Mouse (Mus musculus): ENCODE results near the gene Ttll5. TPM values are rescaled to one million over a fixed set of nuclear protein-coding genes. Genes with fewer than 3 reads are reported as not detected.

Ttll5 gene
- total and polyA plus RNA-seq, 2 experiments from 2014 or later = 10.4 to 15.9 TPM

DNA sequence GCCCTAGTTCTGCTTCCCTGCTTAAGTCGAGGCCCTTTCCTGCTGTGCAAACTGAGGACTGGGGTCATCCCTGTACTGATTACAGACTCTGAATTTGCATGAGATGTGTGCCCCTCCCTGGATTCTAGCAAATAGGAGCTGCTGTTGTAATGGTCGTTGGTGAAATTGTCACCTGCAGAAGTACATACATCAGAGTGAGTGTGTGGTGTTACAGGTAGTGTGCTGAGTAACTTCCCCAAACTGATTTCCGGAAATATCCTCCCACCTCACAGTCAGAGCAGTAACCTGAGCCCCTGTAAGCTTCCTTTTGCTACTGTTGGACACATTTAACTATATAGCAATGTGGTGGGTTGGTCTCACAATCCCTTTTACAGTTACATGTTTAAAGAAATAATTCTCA is 131.2 kb downstream of the Ttll5 start:
- H3K36me3 ChIP-seq (ENCODE audit: insufficient read depth, low read length) = peaks cover 7% of the 10 kb centered on the region; the same call in 1 of the 2 replicates
- 73% methylated on average over 3 of the region's 3 CpGs for WGBS
- DNase-seq (ENCODE audit: low spot score) (no peak), ATAC-seq (ENCODE audit: low FRiP score) (no peak)
- H3K4me1 ChIP-seq (ENCODE audit: insufficient read depth, low read length) = no peaks in the 10 kb centered on the region
- H3K4me2 ChIP-seq (ENCODE audit: low read depth, low read length, poor library complexity, severe bottlenecking) = no peak overlapping the region
- no peaks in the 10 kb centered on the region for H3K27me3 ChIP-seq (ENCODE audit: insufficient read depth, low read length)
- no peak overlapping the region for H3K9ac ChIP-seq (replicated peaks; ENCODE audit: low read length, poor library complexity, severe bottlenecking)
- TF ChIP-seq CTCF (IDR thresholded peaks at IDR 0.05) = no peak
- no peak overlapping the region for H3K4me3 ChIP-seq (ENCODE audit: low read depth, low read length)
- no peaks in the 10 kb centered on the region for H3K9me3 ChIP-seq (ENCODE audit: low read length)
- no peak overlapping the region for H3K27ac ChIP-seq (ENCODE audit: low read depth, low read length)

DNA sequence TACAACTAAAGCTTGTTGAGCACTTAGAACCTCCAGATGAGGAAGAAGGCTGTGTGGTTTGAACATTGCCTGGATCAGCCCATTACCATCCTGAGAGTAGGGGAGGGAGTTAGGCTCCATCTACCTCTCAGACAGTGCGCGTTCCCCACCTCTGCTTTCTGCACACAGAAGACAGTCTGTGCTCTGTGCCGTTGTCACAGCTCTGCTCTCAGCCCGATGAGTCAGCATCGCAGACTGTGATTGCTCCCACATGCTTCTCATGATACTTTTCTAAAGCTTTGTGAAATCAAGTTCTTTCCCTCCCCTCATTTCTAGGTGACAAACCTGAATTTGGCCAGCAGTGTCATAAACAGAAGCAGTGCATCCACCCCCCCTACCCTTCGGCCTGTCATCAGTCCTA is 131.8 kb downstream of the Ttll5 start:
- no peak for TF ChIP-seq CTCF (IDR thresholded peaks at IDR 0.05)
- WGBS = 90% methylated on average over 6 of the region's 6 CpGs
- Histone ChIP-seq H3K9me3 (ENCODE audit: low read length) (no peaks in the 10 kb centered on the region), H3K36me3 (ENCODE audit: insufficient read depth, low read length) (peaks cover 7% of the 10 kb centered on the region; the same call in 1 of the 2 replicates), H3K4me2 (ENCODE audit: low read depth, low read length, poor library complexity, severe bottlenecking) (no peak overlapping the region), H3K27ac (ENCODE audit: low read depth, low read length) (no peak overlapping the region), H3K4me1 (ENCODE audit: insufficient read depth, low read length) (no peaks in the 10 kb centered on the region), H3K4me3 (ENCODE audit: low read depth, low read length) (no peak overlapping the region), H3K9ac (replicated peaks; ENCODE audit: low read length, poor library complexity, severe bottlenecking) (no peak overlapping the region), H3K27me3 (ENCODE audit: insufficient read depth, low read length) (no peaks in the 10 kb centered on the region)
- ATAC-seq (ENCODE audit: low FRiP score) (no peak), DNase-seq (ENCODE audit: low spot score) (no peak)

DNA sequence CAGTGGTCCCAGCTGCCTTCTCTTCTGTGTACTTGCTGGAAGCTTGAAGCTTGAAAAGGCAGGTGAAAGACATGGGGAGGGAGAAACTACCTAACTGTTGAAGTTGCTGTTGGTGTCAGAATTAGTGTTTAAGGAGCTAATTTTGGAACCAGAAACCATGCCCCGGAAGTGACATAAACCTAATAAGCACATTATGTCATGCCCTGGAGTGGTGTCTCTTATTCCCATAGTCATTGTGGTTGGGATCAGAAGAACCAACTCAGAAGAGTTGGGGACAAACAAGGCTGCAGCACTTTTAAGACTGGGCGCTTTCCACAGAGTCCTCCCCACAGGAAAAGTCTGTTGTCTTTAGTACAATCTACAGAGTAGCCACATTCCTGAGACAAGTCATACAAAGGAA is 134.0 kb downstream of the Ttll5 start:
- no peak overlapping the region for H3K4me3 ChIP-seq (ENCODE audit: low read depth, low read length)
- no peak overlapping the region for H3K9ac ChIP-seq (replicated peaks; ENCODE audit: low read length, poor library complexity, severe bottlenecking)
- no peak for TF ChIP-seq CTCF (IDR thresholded peaks at IDR 0.05)
- ATAC-seq (ENCODE audit: low FRiP score) = no peak
- no peaks in the 10 kb centered on the region for H3K27me3 ChIP-seq (ENCODE audit: insufficient read depth, low read length)
- H3K27ac ChIP-seq (ENCODE audit: low read depth, low read length) = no peak overlapping the region
- DNase-seq (ENCODE audit: low spot score) = no peak
- no peaks in the 10 kb centered on the region for H3K9me3 ChIP-seq (ENCODE audit: low read length)
- peaks cover 7% of the 10 kb centered on the region; the same call in 1 of the 2 replicates for H3K36me3 ChIP-seq (ENCODE audit: insufficient read depth, low read length)
- H3K4me2 ChIP-seq (ENCODE audit: low read depth, low read length, poor library complexity, severe bottlenecking) = no peak overlapping the region
- WGBS = 93% methylated on average over 2 of the region's 2 CpGs
- H3K4me1 ChIP-seq (ENCODE audit: insufficient read depth, low read length) = 0 out of 2 replicates have a peak, but pooled peaks cover 4% of the 10 kb centered on the region

DNA sequence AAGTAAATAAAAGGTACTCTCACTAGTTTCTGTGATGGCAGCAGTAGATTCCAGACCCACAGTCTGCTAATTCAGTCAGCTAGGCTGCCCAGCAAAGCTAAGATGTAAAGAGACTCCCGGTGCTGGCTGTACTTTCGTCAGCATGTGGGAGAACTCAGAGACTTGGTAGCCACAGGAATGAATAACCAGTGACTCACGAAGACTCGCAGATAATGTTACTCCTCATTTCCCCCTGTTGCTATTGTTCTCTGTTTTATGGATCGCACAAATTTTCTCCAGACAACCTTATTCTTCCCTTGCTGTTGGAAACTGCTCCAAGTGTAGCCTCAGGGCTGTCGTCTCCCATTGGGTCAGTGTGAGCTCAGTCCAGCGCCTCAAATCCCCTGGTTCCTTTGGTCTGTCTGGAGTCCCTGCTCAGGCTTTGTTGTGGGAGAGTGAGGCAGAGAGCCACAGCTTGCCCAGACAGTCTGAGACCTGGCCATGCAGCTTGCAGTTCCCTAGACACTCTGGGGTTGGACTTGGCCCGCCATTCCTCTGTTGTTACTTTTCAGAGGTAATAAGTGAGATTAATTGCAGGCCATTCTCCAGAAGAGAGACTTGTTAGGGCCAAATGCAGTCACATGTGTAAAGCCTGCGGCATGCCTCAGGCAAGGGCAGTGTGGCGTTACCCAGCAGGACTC is 135.5 kb downstream of the Ttll5 start:
- 0 out of 2 replicates have a peak, but pooled peaks cover 4% of the 10 kb centered on the region for H3K4me1 ChIP-seq (ENCODE audit: insufficient read depth, low read length)
- no peaks in the 10 kb centered on the region for H3K9me3 ChIP-seq (ENCODE audit: low read length)
- no peaks in the 10 kb centered on the region for H3K27me3 ChIP-seq (ENCODE audit: insufficient read depth, low read length)
- no peak for ATAC-seq (ENCODE audit: low FRiP score)
- TF ChIP-seq CTCF (IDR thresholded peaks at IDR 0.05) = no peak
- H3K4me3 ChIP-seq (ENCODE audit: low read depth, low read length) = no peak overlapping the region
- no peak for DNase-seq (ENCODE audit: low spot score)
- H3K27ac ChIP-seq (ENCODE audit: low read depth, low read length) = no peak overlapping the region
- H3K9ac ChIP-seq (replicated peaks; ENCODE audit: low read length, poor library complexity, severe bottlenecking) = no peak overlapping the region
- H3K36me3 ChIP-seq (ENCODE audit: insufficient read depth, low read length) = peaks cover 7% of the 10 kb centered on the region; the same call in 1 of the 2 replicates
- WGBS = 72% methylated on average over 10 of the region's 10 CpGs
- H3K4me2 ChIP-seq (ENCODE audit: low read depth, low read length, poor library complexity, severe bottlenecking) = no peak overlapping the region

DNA sequence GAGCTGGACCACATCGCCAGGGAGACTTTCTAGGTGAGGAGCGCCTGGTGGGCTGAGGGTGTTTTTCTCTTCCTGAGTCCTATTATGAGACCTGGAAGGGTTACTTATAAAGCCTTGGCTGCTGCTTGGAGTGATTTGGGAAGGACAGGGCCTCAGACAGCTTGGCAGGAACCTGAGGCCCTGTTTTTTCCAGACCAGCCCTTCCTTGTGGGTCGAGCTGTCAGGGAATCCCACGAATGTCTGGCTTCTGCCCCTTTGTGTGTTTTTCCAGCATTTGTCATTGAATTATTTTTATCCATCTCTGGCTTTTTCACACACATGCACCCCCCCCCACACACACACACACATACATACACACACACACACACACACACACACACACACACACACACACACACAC is 136.2 kb downstream of the Ttll5 start:
- Histone ChIP-seq H3K4me1 (ENCODE audit: insufficient read depth, low read length) (0 out of 2 replicates have a peak, but pooled peaks cover 4% of the 10 kb centered on the region), H3K36me3 (ENCODE audit: insufficient read depth, low read length) (peaks cover 7% of the 10 kb centered on the region; the same call in 1 of the 2 replicates), H3K4me3 (ENCODE audit: low read depth, low read length) (no peak overlapping the region), H3K27me3 (ENCODE audit: insufficient read depth, low read length) (no peaks in the 10 kb centered on the region), H3K4me2 (ENCODE audit: low read depth, low read length, poor library complexity, severe bottlenecking) (no peak overlapping the region), H3K9me3 (ENCODE audit: low read length) (no peaks in the 10 kb centered on the region), H3K9ac (replicated peaks; ENCODE audit: low read length, poor library complexity, severe bottlenecking) (no peak overlapping the region), H3K27ac (ENCODE audit: low read depth, low read length) (no peak overlapping the region)
- no peak for DNase-seq (ENCODE audit: low spot score)
- WGBS = 83% methylated on average over 4 of the region's 4 CpGs
- TF ChIP-seq CTCF (IDR thresholded peaks at IDR 0.05) = no peak
- no peak for ATAC-seq (ENCODE audit: low FRiP score)

DNA sequence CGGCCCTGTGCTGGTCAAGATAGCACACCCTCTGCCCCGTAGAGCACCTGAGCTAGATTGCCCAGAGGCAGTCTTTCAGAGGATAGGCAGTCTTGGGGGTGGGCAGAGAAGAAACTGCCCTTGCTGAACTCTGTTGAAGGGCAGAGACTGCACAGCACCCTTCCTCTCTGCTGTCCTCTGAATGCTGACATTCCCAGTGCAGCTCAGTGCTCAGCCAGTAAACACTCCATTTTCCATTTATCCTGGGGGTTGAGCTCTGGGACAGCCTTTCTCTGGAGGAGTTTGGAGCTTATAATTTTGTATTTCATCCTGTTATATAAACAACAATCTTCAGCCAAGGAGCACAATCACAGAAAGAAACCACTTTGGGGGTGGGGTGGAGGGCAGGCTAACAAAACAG is 138.7 kb downstream of the Ttll5 start:
- 82% methylated on average over 2 of the region's 2 CpGs for WGBS
- no peak for DNase-seq (ENCODE audit: low spot score)

More for the DNA sequence above, 138.7 kb downstream of the Ttll5 start:
- no peak overlapping the region for H3K27ac ChIP-seq (ENCODE audit: low read depth, low read length)
- TF ChIP-seq CTCF (IDR thresholded peaks at IDR 0.05) = no peak
- no peak overlapping the region for H3K9ac ChIP-seq (replicated peaks; ENCODE audit: low read length, poor library complexity, severe bottlenecking)
- H3K36me3 ChIP-seq (ENCODE audit: insufficient read depth, low read length) = no peaks in the 10 kb centered on the region
- H3K9me3 ChIP-seq (ENCODE audit: low read length) = no peaks in the 10 kb centered on the region
- no peak overlapping the region for H3K4me2 ChIP-seq (ENCODE audit: low read depth, low read length, poor library complexity, severe bottlenecking)
- no peak for ATAC-seq (ENCODE audit: low FRiP score)
- H3K4me1 ChIP-seq (ENCODE audit: insufficient read depth, low read length) = 0 out of 2 replicates have a peak, but pooled peaks cover 4% of the 10 kb centered on the region
- no peak overlapping the region for H3K4me3 ChIP-seq (ENCODE audit: low read depth, low read length)
- H3K27me3 ChIP-seq (ENCODE audit: insufficient read depth, low read length) = no peaks in the 10 kb centered on the region

Data from midbrain, postnatal 0 days (tissue).